Mouse (Mus musculus) bone marrow macrophage, adult 2 months (primary cell): ENCODE results near the gene Vmn2r47. TPM values are rescaled to one million over a fixed set of nuclear protein-coding genes. Genes with fewer than 3 reads are reported as not detected.
"Not testable (repeated sequence)": the region's sequence is repeated elsewhere in the genome, so short reads cannot be mapped to it uniquely, and the experiment has no call there.

Experiments used
- H3K27ac ChIP-seq: 2 replicates; pipeline ENCODE4 v1.5.1; 2012; ENCODE audit warnings: low read depth, low read length; ENCODE audit not compliant: insufficient read depth
- H3K4me1 ChIP-seq: 2 replicates; pipeline ENCODE4 v1.6.1; 2012; ENCODE audit warnings: low read length; ENCODE audit not compliant: control insufficient read depth, insufficient read depth
- H3K4me3 ChIP-seq: 2 replicates; pipeline ENCODE4 v1.5.1; 2012; ENCODE audit warnings: mild to moderate bottlenecking, low read length, moderate library complexity; ENCODE audit not compliant: insufficient read depth
- polyA plus RNA-seq: library from polyadenylated mRNA; stranded (reverse); fragments of >200 nt; gene quantifications from 2 replicates; pipeline ENCODE4 v1.2.4, GENCODE M21; 2012; ENCODE audit not compliant: missing spikeins, insufficient read depth, insufficient read length

Gene Vmn2r47
- not detected in 2 replicates for polyA plus RNA-seq

DNA sequence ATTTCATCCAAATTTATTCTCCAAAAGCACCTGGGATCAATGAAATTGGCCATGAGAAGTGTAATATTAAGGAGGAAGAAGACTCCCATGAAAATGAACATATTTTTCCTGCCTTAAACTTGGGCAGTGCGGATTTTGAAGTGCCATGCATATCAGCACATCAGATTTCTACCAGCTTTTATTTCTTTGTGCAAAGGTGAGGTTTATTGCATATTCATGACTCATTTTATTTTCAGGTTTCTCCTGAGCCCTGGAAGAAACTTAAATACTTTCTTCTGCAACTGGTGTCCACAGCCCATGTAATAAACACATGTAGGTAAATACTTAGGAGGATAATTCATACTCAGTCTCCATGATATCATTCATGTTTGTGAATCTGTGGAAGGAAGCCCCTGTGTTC, at the start of gene Vmn2r47:
Gene Vmn2r47, minus strand, starts transcription at position 101 of the 400 bp plus-strand sequence.
- H3K27ac ChIP-seq, H3K4me1 ChIP-seq, H3K4me3 ChIP-seq: not testable (repeated sequence)

GRCm38 (mm10) chr7:9770471-9770870, 70.7 kb downstream of the Vmn2r47 start, which contains the start of gene Vmn2r46:
Gene Vmn2r46, minus strand, starts transcription at chr7:9770571.
- not testable (repeated sequence) for H3K4me3 ChIP-seq, H3K4me1 ChIP-seq, H3K27ac ChIP-seq

Other genes starting within 250 kb of the Vmn2r47 start
- gene Vmn2r46, start 70.8 kb downstream of the Vmn2r47 start, polyA plus RNA-seq: not detected in 2 replicates
- gene Vmn2r48, start 112.3 kb upstream of the Vmn2r47 start, polyA plus RNA-seq: not detected in 2 replicates
- not detected in 2 replicates for gene Vmn2r49, start 150.9 kb upstream of the Vmn2r47 start, polyA plus RNA-seq
- not detected in 2 replicates for gene Vmn2r50, start 212.0 kb upstream of the Vmn2r47 start, polyA plus RNA-seq